Mouse (Mus musculus) R1 (cell line): ENCODE measurements around the gene Nbr1.
"Not testable (repeated sequence)": the region's sequence is repeated elsewhere in the genome, so short reads cannot be mapped to it uniquely, and the experiment has no call there.

Experiments used
- DNase-seq: peaks from one replicate; pipeline ENCODE4 v3.0.0-alpha.2; 2018; ENCODE audit warnings: low read depth, low spot score

Nbr1 gene

GRCm38 (mm10) chr11:101620022-101620655, 68.2 kb downstream of the Nbr1 start:
- DNase-seq: peak; percentile 82

- DNase-seq: no peak
Measured at GRCm38 (mm10) chr11:101626649-101626994, 74.7 kb downstream of the Nbr1 start.

- peak; percentile 98 for DNase-seq
Measured at GRCm38 (mm10) chr11:101626995-101627856, 75.3 kb downstream of the Nbr1 start, which contains the start of gene Rdm1. Gene Rdm1, plus strand, starts transcription at chr11:101627195.

GRCm38 (mm10) chr11:101627857-101628559, 76.1 kb downstream of the Nbr1 start:
- peak; percentile 95 for DNase-seq

GRCm38 (mm10) chr11:101628733-101629417, 76.9 kb downstream of the Nbr1 start:
- not testable (repeated sequence) for DNase-seq
